Mouse (Mus musculus) heart, postnatal 4 days (tissue): ENCODE data around the gene Lrtm2. TPM values are rescaled to one million over a fixed set of nuclear protein-coding genes. Genes with fewer than 3 reads are reported as not detected.

Source experiments
- total RNA-seq, 2 experiments: library from RNA; stranded (reverse); gene quantifications; 2 replicates each; pipeline ENCODE4 v1.2.3; 2021

Lrtm2 gene
- total RNA-seq, 2 experiments from 2014 or later = 0.09 to 0.79 TPM

Other genes starting within 250 kb of the Lrtm2 start
- 1 to 10 TPM; 4.4 to 4.5 TPM for gene Dcp1b, start 155.5 kb downstream of the Lrtm2 start, total RNA-seq
- 100 to 1,000 TPM; 233 to 249 TPM for gene Cacna1c, start 134.3 kb downstream of the Lrtm2 start, total RNA-seq
- gene Cacna2d4, start 94.2 kb downstream of the Lrtm2 start, total RNA-seq = not detected
- 10 to 100 TPM; 55.5 to 55.7 TPM for gene Adipor2, start 86.9 kb upstream of the Lrtm2 start, total RNA-seq
- gene Fbxl14, start 148.9 kb upstream of the Lrtm2 start, total RNA-seq = 10 to 100 TPM; 22.6 to 23.1 TPM
- 1 to 10 TPM; 6.3 to 6.8 TPM for gene Wnt5b, start 213.6 kb upstream of the Lrtm2 start, total RNA-seq